Mouse (Mus musculus): ENCODE measurements around the gene H6pd.

H6pd gene

DNA sequence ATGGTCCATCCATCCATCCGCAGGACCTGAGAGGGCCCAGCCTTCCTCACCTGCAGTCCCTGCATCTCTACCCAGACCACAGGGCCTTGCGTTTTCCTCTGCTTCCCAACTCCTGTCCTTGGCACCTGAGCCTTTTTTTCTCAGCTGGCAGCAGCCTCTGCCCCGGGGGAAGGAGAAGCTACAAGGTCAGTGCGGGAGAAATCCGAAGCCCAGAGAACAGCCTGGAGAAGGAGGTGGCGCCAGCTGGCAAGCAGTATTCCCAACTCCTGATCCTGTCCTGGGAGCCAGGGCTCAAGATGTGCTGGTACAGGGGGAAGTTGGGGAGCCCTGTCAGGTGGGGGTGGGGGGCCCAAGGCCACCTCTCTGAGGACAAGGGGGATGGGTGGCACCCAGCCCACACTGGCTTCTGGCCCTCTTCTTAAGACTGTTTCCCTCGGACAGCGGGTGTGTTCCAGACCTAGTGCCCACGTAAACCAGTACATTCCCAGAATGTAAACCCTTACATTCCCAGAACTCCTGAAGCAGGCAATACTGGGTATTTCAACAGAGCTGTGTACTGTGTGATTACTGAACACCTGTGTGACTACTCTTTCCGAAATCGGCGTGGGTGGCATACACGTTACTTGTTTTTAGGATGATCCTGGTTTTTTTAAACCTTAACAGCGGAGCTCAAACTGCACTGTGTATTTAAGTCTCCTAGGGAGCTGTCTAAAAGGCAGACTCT lies 9.9 kb downstream of the H6pd start:
- peak; percentile 67 to 71 for DNase-seq

DNA sequence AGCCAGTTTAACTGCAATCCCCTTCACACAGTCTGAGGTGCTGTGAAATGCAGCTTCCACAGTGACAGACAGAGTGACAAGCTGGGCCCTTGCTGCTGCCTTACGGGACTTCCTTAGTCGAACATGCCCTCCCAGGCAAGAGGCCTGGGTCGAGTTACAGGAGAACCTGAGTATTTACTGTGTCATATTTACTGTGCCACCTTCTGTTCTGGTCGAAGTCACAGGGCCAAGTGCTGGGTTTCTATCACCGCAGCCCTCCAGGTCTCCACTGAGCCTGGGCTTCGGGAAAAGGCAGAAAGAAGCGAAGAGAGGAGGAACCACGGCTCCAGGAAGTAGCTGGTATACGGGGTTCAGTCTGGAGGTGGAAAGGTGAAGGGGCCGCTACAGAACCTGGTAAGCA lies 10.8 kb downstream of the H6pd start:
- no peak for DNase-seq

DNA sequence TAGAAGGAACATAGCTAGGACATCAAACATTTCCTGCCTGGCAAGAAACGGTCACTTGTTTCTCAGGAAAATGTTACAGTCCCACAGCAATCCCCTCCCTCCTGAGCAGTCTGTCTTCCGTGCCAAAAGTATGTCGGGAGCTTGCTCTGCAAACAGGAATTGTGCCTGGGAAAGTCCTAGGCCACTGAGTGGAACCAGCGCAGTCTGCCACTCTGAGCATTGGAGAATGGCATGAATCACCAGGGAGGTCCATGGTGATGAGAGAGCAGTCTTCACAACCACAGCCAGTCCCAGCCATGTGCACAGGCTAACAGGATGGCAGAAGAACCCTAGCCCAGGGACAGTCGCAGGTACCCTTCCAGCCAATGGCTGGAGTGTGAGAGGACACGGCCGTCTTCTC lies 12.4 kb downstream of the H6pd start:
- peak in 1 of 2 experiments; percentile 30 for DNase-seq

DNA sequence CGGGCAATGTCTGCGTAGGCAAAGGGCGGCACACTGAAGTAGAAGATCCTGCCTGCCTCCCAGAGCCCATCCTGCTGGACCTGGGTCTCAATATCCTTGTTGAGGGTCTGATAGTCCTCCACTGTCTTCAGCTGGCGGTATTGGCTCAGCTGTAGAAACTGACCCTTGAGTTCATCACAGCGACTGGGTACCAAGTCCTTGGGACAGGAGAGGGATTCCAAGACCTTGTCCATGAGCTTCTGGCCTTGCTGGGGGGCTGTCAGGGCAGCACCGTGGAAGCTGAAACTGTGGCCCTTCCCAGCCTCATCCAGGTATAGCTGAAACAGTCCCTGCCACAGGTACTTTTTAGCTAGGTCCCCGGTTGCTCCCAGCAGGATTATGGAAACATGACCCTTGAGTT lies 12.9 kb downstream of the H6pd start:
- no peak for DNase-seq

DNA sequence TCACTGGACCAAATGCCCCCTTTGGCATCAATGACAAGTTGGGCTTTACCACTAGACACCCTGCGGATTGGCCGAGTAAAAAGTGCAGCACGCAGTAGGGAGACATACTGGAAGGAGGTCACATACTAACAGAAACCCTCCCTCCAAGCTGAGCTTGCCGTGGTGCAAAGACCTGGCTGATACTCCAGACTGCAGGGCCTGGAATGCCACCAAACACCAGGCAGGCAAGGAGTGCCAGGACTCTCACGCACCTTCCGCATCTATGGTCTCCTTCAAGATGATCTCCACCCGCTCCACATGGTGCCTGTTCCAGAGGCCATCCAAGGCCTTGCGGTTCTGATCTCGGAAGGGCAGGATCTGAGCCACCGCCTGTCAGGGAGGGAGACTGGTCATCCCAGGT lies 14.6 kb downstream of the H6pd start:
- DNase-seq, result peak in 1 of 2 experiments; percentile 37

DNA sequence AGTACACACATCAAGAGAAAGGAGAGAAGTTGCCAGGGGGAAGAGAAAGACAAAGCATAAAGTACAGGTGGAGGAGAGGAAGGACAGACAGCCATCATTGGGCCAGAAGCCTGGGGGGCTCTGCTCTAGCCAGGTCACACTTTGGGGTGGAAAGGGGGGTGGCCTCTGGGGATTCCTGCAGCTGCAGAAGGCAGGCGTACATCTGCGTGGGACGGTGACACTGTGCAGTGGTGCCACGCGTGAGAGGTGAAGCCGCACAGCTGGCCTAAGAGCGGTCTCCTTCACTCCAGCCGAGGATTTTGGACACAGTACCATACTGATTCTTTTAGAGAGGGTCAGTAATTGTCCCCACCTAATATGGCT lies 16.2 kb downstream of the H6pd start:
- peak in 1 of 2 experiments; percentile 28 for DNase-seq

DNA sequence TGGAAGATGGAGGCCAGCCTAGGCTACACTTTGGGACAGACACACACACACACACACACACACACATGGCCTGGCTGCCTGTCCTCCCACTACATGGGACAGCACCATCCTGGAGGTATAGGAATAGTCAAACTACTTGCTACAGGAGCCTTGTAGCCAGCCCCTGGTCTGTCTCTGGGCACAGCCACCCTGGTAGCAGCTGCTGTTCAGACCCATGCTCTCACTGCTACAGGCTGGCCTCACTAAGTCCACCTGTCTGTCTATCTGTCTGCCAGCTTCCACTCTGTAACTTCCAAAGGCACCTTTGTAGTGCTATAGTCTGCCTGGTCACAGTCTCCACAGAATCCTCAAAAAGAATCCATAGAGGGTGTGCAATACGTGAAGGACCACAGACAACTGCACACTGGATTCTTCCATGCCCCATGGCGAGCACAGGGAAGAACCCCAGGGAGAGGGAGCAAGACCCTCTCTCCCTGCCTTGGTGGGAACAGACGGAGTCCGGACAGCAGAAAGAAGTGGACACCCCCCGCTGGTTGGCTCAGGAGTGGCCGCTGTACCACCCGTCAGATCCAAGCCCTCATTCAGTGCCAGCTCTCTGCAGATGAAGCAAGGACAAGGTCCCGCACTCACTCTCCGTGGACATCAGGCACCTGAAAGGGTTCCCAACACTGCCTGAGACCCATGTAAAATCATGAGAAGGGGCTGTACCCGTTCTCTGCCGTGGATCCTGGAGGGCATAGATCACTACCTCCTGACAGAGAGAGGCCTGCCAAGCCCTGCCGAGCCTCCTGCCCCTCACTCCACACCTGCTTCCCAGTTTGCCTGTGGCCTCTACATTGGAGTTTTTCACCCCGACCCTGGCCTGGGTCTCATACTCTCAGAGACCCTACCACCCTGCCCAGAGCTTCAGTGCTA lies 16.8 kb downstream of the H6pd start:
- peak in 1 of 2 experiments; percentile 43 for DNase-seq

DNA sequence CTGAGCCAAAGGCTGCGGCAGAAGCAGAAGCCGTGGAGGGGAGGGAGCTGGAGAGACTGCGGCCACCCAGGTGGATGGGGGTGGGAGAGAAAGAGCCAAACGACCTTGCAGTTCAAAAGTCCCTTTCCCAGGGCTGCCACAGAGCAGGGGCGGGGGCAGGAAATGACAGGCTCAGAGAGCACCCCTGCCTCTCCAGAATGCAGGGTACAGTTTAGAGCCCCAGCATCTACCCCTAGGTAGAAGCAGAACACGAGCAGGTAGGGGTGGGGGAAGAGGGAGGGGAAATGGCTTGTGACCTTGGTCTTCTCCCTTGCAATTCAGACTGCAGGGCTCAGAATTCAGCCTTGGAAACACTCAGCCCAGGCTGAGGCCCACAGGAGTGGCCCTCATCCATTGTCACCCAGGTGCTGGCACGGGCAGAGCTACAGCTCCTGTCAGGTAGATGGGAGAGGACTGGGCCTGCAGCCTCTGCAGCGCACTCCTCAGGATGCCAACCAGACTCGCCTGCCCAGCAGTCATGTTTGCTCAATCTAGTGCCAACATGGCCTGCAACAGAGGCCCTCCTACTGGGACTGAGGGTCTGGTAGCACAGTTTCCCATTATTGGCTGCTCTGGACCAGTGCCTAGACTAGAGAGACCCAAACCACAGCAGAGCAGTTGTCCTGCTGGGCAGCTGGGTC lies 17.7 kb downstream of the H6pd start:
- DNase-seq, result peak in 1 of 2 experiments; percentile 48

DNA sequence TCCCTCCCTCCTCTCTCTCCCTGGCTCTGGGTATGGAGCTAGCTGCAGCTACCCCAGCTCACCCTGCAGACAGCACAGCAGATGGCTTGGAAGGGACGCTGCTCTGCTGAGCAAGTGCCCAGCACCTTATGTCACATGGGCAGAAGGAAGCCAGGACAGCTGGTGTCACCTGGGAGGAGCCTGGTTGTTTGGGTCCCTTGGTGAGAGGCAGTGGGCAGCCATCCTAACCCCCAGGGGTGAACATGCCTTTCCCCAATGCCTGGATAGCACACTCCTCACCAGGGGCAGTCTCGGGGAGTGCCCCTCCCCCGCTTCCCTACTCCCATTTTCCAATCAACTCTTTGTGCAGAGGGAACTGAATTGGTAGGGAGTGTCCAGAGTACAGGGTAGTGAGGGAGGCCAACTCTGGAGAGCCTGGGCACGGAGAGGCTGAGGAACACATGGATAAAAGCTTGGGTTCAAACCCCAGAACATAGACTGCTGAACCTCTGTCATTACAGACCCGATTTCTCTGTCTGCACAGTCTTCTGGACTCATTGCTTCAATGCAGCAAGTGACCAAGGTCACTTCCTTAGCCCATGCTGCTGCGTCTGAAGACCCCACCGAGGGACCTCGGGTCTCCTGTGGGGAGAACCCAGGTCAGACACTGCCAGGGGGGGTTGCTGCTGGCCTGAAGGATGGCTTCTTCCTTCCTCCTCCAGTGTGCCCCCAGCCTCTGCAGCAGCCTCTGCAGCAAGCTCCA lies 18.4 kb downstream of the H6pd start:
- DNase-seq, result peak; percentile 89 to 95

DNA sequence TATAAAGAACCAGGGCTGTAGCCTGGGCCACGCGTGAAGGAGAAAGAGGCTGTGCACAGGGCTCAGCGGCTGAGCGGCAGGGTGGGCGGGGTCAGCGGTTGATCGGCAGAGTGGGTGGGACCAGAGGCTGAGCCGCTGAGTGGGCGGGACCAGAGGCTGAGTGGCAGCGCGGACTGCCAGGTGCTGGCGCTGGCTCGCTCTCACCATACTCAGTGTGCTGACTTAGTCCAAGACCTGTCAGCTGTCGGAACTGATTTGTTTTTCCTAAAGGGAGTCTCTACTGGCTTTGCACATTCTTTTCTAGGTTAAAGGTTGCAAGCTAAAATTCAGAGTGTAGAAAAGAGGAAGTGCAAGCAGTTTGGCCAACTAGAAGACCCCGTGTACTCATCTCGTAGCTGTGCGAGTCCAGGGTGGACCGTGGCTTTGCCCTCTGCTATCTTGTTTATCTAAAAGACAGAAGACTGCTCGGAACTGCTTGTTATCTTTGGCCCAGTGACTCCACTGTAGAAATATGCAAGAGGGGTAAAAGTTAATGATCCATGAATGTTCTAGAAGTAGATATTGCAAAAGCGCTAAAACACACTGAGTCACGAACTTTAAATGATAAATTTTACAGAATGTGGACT lies 19.8 kb downstream of the H6pd start:
- DNase-seq, result peak; percentile 94 to 96

DNA sequence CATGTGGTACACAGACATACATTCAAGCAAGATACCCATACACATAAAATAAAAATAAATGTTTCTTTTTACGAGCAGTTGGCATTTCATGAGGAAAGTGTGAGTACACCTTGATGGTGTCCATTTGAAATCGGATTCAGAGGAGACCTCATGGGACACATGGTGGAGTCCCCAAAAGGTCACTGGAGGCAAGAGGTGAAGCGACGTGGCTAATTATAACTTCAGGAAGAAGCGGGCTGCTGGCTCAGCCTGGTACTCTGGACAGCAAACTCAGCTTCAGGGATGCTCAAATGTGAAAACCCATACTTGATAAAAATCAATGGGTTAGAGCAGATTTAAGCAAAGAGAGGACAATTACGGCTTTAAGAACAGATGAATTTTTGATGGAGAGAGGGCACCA lies 20.5 kb downstream of the H6pd start:
- peak in 1 of 2 experiments; percentile 30 for DNase-seq

DNA sequence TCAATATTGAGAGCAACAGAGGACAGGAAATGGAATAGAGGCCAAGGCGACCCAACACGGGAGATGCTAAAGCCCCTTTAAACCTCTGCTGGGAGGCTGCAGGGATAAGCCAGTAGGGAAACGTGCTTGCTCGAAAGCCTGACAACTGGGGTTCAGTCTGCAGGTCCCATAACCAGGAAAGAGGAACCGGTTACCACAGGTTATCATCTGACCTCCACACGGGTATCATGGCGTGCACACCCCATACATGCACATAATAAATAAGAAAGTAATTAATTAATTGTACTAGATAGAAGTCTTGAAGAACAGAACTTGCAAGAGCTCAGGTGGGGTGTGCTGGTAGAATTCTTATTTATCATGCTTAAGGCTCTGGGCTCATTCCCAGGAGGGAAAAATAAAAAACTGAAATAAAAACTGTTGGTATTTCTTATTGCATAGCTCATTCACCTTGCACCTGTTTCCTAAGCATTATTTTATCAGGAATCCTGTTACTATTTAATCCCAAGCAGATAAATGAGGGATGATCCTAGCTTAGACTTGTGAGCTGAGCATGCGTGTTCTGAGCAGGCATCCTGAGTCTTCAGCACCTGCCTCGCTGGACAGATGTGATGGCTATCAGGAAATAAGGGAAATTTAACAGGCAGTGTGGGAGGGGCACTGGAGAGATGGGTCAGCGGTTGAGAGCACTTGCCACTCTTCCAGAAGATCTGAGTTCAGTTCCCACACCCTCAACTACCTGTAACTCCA lies 22.0 kb downstream of the H6pd start:
- DNase-seq, result no peak

DNA sequence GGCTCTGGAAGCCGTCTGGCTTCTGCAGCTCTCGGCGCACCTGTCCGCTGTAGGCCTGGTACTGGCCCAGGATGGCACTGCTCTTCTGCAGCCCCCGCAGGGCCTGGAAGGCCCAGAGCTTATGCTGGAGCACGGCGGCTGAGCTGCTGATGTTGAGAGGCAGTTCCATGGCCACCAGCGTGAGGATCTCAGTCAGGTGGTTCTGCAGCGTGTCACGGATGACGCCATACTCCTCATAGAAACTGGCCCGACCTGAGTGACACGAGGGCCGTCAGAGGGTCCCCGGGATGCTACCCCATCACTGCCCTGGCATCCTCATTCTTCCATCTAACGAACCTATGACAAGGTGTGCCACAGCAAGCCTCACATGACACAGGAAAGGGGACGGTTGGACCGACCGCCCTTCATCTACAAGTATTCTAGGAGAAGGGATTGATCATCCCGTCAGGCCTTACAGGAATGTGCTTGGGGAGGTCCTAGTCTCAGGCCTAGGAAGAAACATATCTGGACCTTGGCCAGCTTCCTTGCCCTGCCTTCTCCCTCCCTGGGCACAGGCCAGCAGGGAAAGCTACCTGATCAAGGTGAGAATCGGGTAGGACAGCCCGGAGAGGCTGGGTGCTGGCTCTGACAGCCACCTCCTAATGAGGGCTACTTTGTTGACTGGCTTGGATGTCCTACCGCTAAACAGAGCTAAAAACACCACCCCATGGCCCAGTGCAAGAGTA lies 24.7 kb downstream of the H6pd start:
- no peak for DNase-seq

DNA sequence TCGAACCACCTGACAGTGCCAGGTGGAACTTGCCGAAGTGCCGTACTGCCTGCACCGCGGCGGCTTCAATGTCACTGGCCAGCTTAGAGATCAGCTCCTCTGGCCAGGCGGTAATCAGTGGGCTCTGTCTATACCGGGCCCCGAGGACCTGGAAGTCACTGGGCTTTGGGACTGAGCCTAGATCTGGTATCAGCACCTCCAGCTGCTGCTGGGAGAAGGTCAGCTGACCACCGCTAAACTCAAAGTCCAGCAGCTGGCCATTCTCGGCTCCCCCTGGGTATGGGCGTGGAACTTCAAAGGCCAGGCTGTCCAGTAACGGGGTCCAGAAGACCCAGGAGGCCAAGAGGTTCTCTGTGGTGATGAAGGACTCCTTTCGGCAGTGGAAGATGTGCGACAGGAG lies 26.7 kb downstream of the H6pd start:
- no peak for DNase-seq

DNA sequence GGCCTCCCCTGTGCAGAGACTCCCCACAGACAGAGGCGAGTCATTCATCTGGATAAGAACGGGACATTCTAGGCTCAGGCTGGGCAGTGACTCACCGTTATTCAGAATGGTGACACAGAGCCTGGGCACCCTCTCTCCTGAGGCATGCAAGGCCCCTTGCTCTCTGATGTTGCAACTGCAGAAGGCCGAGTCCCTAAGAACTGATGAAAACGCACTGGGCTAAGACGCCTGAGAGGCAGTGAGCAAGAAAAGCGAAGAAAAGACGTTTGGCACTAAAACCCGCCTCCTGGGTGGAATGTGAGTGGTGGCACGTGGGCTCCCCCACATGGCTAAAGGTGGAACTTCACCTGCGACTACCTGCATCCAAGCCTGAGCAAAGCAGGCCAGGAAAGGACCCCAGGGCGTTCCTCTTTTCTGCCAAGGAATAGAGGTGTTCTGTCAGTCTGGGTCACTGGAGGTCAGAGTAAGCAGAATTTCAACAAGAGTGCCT lies 29.0 kb downstream of the H6pd start:
- DNase-seq, result peak; percentile 85 to 93

DNA sequence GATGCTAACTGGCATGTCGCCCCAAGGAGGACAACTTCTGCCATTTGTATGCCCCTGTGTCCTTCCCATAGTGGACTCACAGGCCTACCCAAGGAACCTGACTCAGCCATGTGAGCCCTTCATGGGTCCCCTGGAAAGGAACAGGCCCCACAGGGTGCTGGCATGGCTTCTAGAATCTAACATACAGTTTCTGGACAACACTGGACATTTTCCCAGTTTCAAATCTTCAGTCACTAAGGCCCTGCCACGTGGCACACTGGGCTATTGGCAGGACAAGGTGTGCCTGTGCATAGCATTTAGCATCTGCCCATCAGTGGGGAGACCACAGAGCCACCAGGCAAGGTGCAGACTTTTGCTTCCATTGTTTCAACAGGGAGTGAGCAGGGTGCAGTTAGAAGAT lies 30.0 kb downstream of the H6pd start:
- peak in 1 of 2 experiments; percentile 22 for DNase-seq

DNA sequence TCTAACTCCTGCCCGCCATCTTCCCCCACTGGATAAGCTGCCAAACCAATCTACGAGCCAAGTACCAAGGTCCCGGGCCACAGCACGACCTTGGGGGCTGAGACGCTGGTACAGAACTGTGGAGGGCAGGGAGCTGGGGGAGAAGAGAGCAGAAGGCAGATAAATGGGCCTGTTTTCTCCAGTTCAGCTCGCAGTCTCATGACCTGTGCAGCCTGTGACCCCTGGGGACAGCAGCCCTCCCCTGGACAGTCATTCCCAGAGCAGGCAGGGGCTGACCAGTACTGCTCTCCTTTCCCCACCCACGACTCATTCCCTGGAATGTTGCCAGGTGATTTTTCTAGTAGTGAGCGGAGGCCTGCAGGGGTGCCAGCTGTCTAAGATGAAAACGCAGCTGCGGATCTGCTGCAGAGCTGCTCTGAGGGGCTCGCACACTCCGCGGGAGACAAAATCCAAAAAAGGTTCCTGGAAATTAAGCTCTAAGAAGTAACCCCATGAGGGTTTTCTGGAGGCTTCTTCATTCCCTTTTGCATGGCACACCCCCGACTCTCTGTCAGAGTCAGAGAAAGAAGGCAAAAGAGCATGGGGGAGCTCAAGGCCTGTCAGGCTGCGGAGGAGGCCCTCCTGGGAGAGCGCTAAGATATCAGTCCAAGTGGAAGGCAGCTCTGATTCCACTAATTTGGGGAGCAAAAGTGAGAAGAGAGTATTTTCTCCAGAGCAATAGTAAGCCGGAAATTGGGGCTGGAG lies 30.9 kb downstream of the H6pd start:
- no peak for DNase-seq

DNA sequence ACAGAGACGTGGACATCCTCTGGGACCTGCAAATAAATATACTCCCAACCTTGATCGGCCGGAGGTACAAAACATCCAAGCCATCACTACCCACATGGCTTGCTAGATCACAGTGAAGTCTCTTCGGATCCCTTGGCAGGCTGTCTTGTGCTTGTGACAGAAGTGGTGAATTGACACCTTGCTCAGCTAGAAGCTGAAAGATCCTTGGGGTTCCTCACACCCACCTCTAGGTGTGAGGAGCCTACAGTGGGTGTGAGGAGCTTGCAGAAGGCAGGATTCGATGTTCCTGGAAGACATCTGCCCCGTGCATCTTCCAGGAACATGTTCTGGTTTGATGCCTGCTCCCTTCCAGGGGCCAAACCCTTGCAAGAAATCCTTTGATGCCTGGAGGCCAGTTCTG lies 31.6 kb downstream of the H6pd start:
- DNase-seq, result no peak

DNA sequence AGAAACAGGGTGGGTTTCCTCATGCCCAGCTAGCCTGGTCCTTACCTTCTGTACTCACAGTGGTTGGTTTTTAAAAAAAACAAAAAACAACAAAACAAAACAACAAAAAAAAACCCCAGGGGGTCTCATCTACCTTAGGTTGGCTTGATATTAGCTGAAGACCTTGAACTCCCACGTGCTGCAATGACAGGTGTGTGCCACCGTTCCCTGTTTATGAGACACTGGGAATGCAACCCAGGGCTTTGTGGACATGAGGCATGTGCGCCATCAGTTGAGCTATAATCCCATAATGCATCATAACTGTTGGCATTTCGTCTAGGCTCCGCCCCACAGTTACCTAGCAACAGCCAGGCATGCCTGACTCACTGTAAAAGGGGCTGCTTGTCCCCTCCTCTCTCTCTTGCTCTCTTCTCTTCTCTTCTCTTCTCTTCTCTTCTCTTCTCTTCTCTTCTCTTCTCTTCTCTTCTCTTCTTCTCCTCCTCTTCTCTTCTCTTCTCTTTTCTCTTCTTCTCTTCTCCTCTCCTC lies 33.0 kb downstream of the H6pd start:
- no peak for DNase-seq

DNA sequence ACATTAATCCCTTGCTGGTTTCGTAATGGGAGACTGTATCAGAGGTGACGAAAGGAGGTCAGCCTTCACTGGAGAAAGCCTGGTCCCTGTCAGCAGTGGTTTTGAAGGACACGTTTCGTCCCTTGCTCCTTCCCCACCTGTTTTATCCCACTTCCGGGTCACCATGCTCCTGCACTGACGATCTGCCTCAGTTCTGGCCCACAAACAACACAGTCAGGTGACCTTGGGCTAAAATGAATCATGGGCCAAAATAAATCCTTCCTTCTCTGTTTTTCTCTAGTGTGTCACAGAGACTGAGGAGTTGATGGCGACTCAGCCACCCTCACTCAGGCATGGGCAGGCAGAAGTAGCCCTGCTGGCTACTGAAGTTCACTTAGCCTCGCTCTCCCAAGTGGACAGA lies 33.5 kb downstream of the H6pd start:
- DNase-seq, result no peak

Data from cerebellum, adult 18-20 months (tissue).